In the genomic region with DNA sequence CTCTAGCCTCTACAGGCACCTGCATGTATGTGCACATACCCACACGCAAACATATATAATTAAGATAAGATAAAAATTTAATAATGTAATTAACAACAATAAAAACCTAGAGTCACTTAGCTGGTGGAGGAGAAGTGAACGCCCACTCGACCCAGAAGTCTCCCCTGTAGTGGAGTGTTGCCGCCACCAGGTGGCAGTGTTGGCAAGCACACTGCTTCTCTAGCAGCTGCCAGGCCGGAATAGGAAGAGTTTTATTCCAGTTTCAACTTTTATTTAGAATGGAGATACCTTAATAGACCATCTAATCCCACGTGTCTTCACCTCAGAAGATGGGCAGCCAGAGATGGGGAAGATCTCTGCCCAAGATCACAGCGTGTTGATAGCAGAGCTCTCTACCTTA, we compare ENCODE assay signal across 9 mouse cellular contexts. TPM values are rescaled to one million over a fixed set of nuclear protein-coding genes. Genes with fewer than 3 reads are reported as not detected.
DNase-seq lines count a peak whose midpoint lies in the region; ATAC-seq and TF ChIP-seq lines count a peak whose summit lies in the region.
"Had no signal": no experiment of that assay in that cellular context is flagged by ENCODE, and none has a peak within 500 bp of the region (broad histone marks: within the 10 kb centered on the region; RNA-seq: fewer than 3 reads in every experiment).

No protein-coding gene starts in this region.

- H3K4me1 ChIP-seq in intestine, postnatal 0 days (replicated peaks; ENCODE audit: control insufficient read depth, insufficient read depth, low read length): 0 out of 2 replicates have a peak, but pooled peaks cover 3% of the 10 kb centered on the region
- H3K4me1 ChIP-seq in intestine, embryonic 16.5 days (ENCODE audit: control insufficient read depth, insufficient read depth, low read length): peaks cover 8% of the 10 kb centered on the region; the same call in 1 of the 2 replicates
- peaks cover 29% of the 10 kb centered on the region for H3K4me1 ChIP-seq in kidney, embryonic 14.5 days (ENCODE audit: control insufficient read depth, insufficient read depth, low read length)
- H3K4me1 ChIP-seq in limb, embryonic 14.5 days (ENCODE audit: control insufficient read depth, insufficient read depth, low read length): peaks cover 21% of the 10 kb centered on the region

- peak; percentile 97 for TF ChIP-seq CTCF in intestine, postnatal 0 days (IDR thresholded peaks at IDR 0.05; ENCODE audit: low read depth)

- no peak for TF ChIP-seq POLR2A in limb, embryonic 14.5 days (IDR thresholded peaks at IDR 0.05; ENCODE audit: borderline replicate concordance, extremely low read depth, insufficient read depth, insufficient read length)

- H3K36me3 ChIP-seq in intestine, postnatal 0 days (ENCODE audit: control insufficient read depth, insufficient read depth): no peaks in the 10 kb centered on the region
- H3K36me3 ChIP-seq in intestine, embryonic 16.5 days (ENCODE audit: control insufficient read depth, insufficient read depth, low read length): no peaks in the 10 kb centered on the region
- H3K36me3 ChIP-seq in kidney, embryonic 14.5 days (ENCODE audit: control insufficient read depth, insufficient read depth, low read length): no peaks in the 10 kb centered on the region
- no peaks in the 10 kb centered on the region for H3K36me3 ChIP-seq in limb, embryonic 14.5 days (ENCODE audit: control insufficient read depth, insufficient read depth, low read length)
- H3K36me3 ChIP-seq: embryonic facial prominence, embryonic 15.5 days had no signal

- H3K27me3 ChIP-seq in intestine, postnatal 0 days (replicated peaks; ENCODE audit: control insufficient read depth, insufficient read depth, low read length): no peaks in the 10 kb centered on the region
- no peaks in the 10 kb centered on the region for H3K27me3 ChIP-seq in intestine, embryonic 16.5 days (replicated peaks; ENCODE audit: control insufficient read depth, insufficient read depth, low read length)
- no peaks in the 10 kb centered on the region for H3K27me3 ChIP-seq in kidney, embryonic 14.5 days (ENCODE audit: control insufficient read depth, insufficient read depth, low read length)
- H3K27me3 ChIP-seq in limb, embryonic 14.5 days (ENCODE audit: control insufficient read depth, insufficient read depth, low read length): no peaks in the 10 kb centered on the region

- no peak overlapping the region for H3K4me2 ChIP-seq in intestine, postnatal 0 days (replicated peaks; ENCODE audit: low read depth)
- no peak overlapping the region for H3K4me2 ChIP-seq in intestine, embryonic 16.5 days (ENCODE audit: low read depth, low read length)
- H3K4me2 ChIP-seq in kidney, embryonic 14.5 days (replicated peaks; ENCODE audit: low read depth, low read length): no peak overlapping the region
- H3K4me2 ChIP-seq in limb, embryonic 14.5 days (replicated peaks; ENCODE audit: low read depth, low read length, severe bottlenecking): no peak overlapping the region
- H3K4me2 ChIP-seq: embryonic facial prominence, embryonic 15.5 days had no signal

- DNase-seq in c-Kit-positive CD71-positive TER-119-positive erythroid progenitor cells, embryonic 14.5 days (ENCODE audit: low spot score): peak; percentile 59
- DNase-seq in frontal cortex, postnatal 25 days (ENCODE audit: low spot score in 2 of 2): peak; percentile 83 to 85
- peak; percentile 83 for DNase-seq in limb, embryonic 14.5 days (ENCODE audit: low spot score)
- peak; percentile 31 for DNase-seq in ovary, adult 18-20 months (ENCODE audit: low spot score)
- peak; percentile 64 for DNase-seq in thymus, postnatal 0 days (ENCODE audit: low spot score)

- no peak overlapping the region for H3K4me3 ChIP-seq in intestine, postnatal 0 days (ENCODE audit: low read depth, low read length)
- no peak overlapping the region for H3K4me3 ChIP-seq in intestine, embryonic 16.5 days (ENCODE audit: low read length)
- H3K4me3 ChIP-seq in kidney, embryonic 14.5 days (ENCODE audit: low read length): no peak overlapping the region
- no peak overlapping the region for H3K4me3 ChIP-seq in limb, embryonic 14.5 days (replicated peaks; ENCODE audit: low read length)
- H3K4me3 ChIP-seq: embryonic facial prominence, embryonic 15.5 days had no signal

- under 1% methylated on average over 7 of the region's 7 CpGs for WGBS in intestine, postnatal 0 days
- WGBS in intestine, embryonic 16.5 days: 2% methylated on average over 7 of the region's 7 CpGs
- 1% methylated on average over 7 of the region's 7 CpGs for WGBS in kidney, embryonic 14.5 days
- 3% methylated on average over 7 of the region's 7 CpGs for WGBS in limb, embryonic 14.5 days

- no peak for ATAC-seq in intestine, postnatal 0 days
- ATAC-seq in intestine, embryonic 16.5 days: no peak
- ATAC-seq in kidney, embryonic 14.5 days (ENCODE audit: low FRiP score, low TSS enrichment): peak; percentile 8; the same call in 1 of the 2 replicates
- ATAC-seq in limb, embryonic 14.5 days (ENCODE audit: low FRiP score, low read depth): peak; percentile 50; the same call in 1 of the 2 replicates

- H3K9me3 ChIP-seq in intestine, postnatal 0 days (ENCODE audit: control insufficient read depth): no peaks in the 10 kb centered on the region
- 0 out of 2 replicates have a peak, but pooled peaks cover 2% of the 10 kb centered on the region for H3K9me3 ChIP-seq in intestine, embryonic 16.5 days (ENCODE audit: control insufficient read depth, low read length)
- no peaks in the 10 kb centered on the region for H3K9me3 ChIP-seq in kidney, embryonic 14.5 days (ENCODE audit: control insufficient read depth, low read length)
- no peaks in the 10 kb centered on the region for H3K9me3 ChIP-seq in limb, embryonic 14.5 days (ENCODE audit: control insufficient read depth, low read length)
- H3K9me3 ChIP-seq: embryonic facial prominence, embryonic 15.5 days had no signal

- H3K27ac ChIP-seq in intestine, postnatal 0 days (ENCODE audit: low read depth, low read length): no peak overlapping the region
- H3K27ac ChIP-seq in intestine, embryonic 16.5 days (ENCODE audit: low read length): no peak overlapping the region
- no peak overlapping the region for H3K27ac ChIP-seq in kidney, embryonic 14.5 days (ENCODE audit: low read depth, low read length)
- H3K27ac ChIP-seq in limb, embryonic 14.5 days (replicated peaks; ENCODE audit: low read depth, low read length): no peak overlapping the region
- H3K27ac ChIP-seq: embryonic facial prominence, embryonic 15.5 days had no signal

- no peak overlapping the region for H3K9ac ChIP-seq in intestine, postnatal 0 days (ENCODE audit: low read depth, low read length)
- no peak overlapping the region for H3K9ac ChIP-seq in intestine, embryonic 16.5 days (ENCODE audit: low read depth, low read length)
- H3K9ac ChIP-seq in kidney, embryonic 14.5 days (ENCODE audit: low read depth, low read length): no peak overlapping the region
- H3K9ac ChIP-seq in limb, embryonic 14.5 days (ENCODE audit: low read depth, low read length, severe bottlenecking): no peak overlapping the region
- H3K9ac ChIP-seq: embryonic facial prominence, embryonic 15.5 days had no signal

RNA-seq across cellular contexts. Expression of gene Etv4, which starts 28.1 kb away (rescaled TPM):
- polyA plus RNA-seq in intestine, postnatal 0 days (2015; fragmentation: Nextera tagmentation; extraction: Ambion mirVana): 1.8 and 1.9 TPM in 2 replicates
- polyA plus RNA-seq in intestine, embryonic 16.5 days (2015; fragmentation: Nextera tagmentation; extraction: Ambion mirVana): 3.8 and 4.8 TPM in 2 replicates
- 47.9 and 52.9 TPM in 2 replicates for polyA plus RNA-seq in kidney, embryonic 14.5 days (2014; fragmentation: Nextera tagmentation; extraction: Ambion mirVana)
- 24.2 and 31.6 TPM in 2 replicates for polyA plus RNA-seq in limb, embryonic 14.5 days (2012; rRNA removed)
- polyA plus RNA-seq in limb, embryonic 14.5 days (2014; fragmentation: Nextera tagmentation; extraction: Ambion mirVana): 9.4 and 11.7 TPM in 2 replicates
- polyA plus RNA-seq in thymus, postnatal 0 days (2015; fragmentation: Nextera tagmentation; extraction: Ambion mirVana): 1.5 and 2.0 TPM in 2 replicates

Comparison
In these comparisons a context has a peak if more than half of its experiments do, and no peak if none do; other contexts are left out.
1. ATAC-seq: peak in kidney, embryonic 14.5 days (single experiment) and limb, embryonic 14.5 days (single experiment); none in intestine, postnatal 0 days (single experiment) and intestine, embryonic 16.5 days (single experiment).
2. DNase-seq: peak in every context shown above with its lines; median percentile 84 in frontal cortex, postnatal 25 days; 83 in limb, embryonic 14.5 days; 64 in thymus, postnatal 0 days; 59 in c-Kit-positive CD71-positive TER-119-positive erythroid progenitor cells, embryonic 14.5 days; 31 in ovary, adult 18-20 months.